Mouse (Mus musculus) heart, embryonic 12.5 days (tissue): ENCODE results near the gene Tmem239. TPM values are rescaled to one million over a fixed set of nuclear protein-coding genes. Genes with fewer than 3 reads are reported as not detected.
A peak's percentile ranks its signal among the peaks of the same experiment; 100 is the strongest.
"Not testable (repeated sequence)": the region's sequence is repeated elsewhere in the genome, so short reads cannot be mapped to it uniquely, and the experiment has no call there.

Experiments used
- ATAC-seq: fragments of 200-750 bp; cut with Nextera tagmentation; 2 replicates; pipeline ENCODE4 v1.8.0; 2017; ENCODE audit warnings: moderate TSS enrichment, moderate library complexity; ENCODE audit not compliant: insufficient number of reproducible peaks, low FRiP score
- H3K27ac ChIP-seq: fragments of 300-500 bp; sonication (generic); 2 replicates; pipeline ENCODE4 v1.5.1; 2016; ENCODE audit warnings: mild to moderate bottlenecking, moderate library complexity; ENCODE audit not compliant: poor library complexity, severe bottlenecking
- H3K27me3 ChIP-seq: fragments of 300-500 bp; sonication (generic); replicated peaks from 2 replicates; pipeline ENCODE4 v1.6.1; 2016; ENCODE audit warnings: mild to moderate bottlenecking, moderate library complexity
- H3K36me3 ChIP-seq: fragments of 300-500 bp; sonication (generic); 2 replicates; pipeline ENCODE4 v1.6.1; 2016; ENCODE audit warnings: mild to moderate bottlenecking, moderate library complexity
- H3K4me1 ChIP-seq: fragments of 300-500 bp; sonication (generic); replicated peaks from 2 replicates; pipeline ENCODE4 v1.6.1; 2016; ENCODE audit warnings: mild to moderate bottlenecking
- H3K4me2 ChIP-seq: fragments of 300-500 bp; sonication (generic); 2 replicates; pipeline ENCODE4 v1.6.1; 2016; ENCODE audit warnings: mild to moderate bottlenecking, moderate library complexity
- H3K4me3 ChIP-seq: fragments of 300-500 bp; sonication (generic); 2 replicates; pipeline ENCODE4 v1.5.1; 2016; ENCODE audit warnings: mild to moderate bottlenecking
- H3K9ac ChIP-seq: fragments of 300-500 bp; sonication (generic); 2 replicates; pipeline ENCODE4 v1.6.1; 2016; ENCODE audit warnings: mild to moderate bottlenecking, moderate library complexity
- H3K9me3 ChIP-seq: fragments of 300-500 bp; sonication (generic); replicated peaks from 2 replicates; pipeline ENCODE4 v1.6.1; 2016; ENCODE audit warnings: mild to moderate bottlenecking, moderate library complexity
- WGBS: fragments of 180-500 bp; shearing (Covaris S2); methylation state at CpG from one replicate; pipeline ENCODE4 v1.1.7; 2016; 5-methylcytosine and 5-hydroxymethylcytosine counted together
- polyA plus RNA-seq: library from polyadenylated mRNA; unstranded; fragments of >200 nt; fragmentation: Nextera tagmentation; extraction: Ambion mirVana; gene quantifications from 2 replicates; pipeline ENCODE4 v1.2.1, GENCODE M21; 2016

Gene Tmem239
- not detected in 2 replicates for polyA plus RNA-seq

DNA sequence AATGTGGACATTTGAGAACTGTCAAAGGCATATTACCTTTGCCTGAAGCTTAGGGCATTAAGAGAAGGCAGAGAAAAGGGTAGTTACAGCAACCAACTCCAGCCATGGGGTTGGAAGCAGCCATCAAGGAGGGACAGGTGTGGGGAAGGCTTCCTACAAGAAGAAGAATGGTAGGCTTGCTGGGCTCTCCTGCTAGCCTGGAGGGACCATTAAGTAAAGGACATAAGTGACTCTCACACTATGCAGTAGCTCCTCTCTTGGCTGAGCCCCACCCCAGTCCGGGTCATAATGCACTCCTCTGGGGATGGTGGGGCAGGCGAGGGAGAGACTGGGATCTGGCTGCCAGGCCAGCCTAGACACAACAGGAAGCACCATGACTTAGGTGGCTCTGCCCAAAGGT lies at the start of gene Tmem239:
Gene Tmem239, plus strand, starts transcription at position 301 of the 400 bp plus-strand sequence.
- 0 out of 2 replicates have a peak, but pooled peaks have one; percentile 18 for ATAC-seq
- Histone ChIP-seq H3K27me3 (0 out of 2 replicates have a peak, but pooled peaks cover 8% of the 10 kb centered on the region), H3K9ac (no peak within 1 kb of the TSS), H3K4me1 (no peaks in the 10 kb centered on the region), H3K4me3 (no peak within 1 kb of the TSS), H3K4me2 (no peak within 1 kb of the TSS), H3K36me3 (no peaks in the 10 kb centered on the region), H3K27ac (no peak within 1 kb of the TSS), H3K9me3 (no peaks in the 10 kb centered on the region)
- 76% methylated on average over 2 of the region's 2 CpGs for whole genome bisulfite sequencing

DNA sequence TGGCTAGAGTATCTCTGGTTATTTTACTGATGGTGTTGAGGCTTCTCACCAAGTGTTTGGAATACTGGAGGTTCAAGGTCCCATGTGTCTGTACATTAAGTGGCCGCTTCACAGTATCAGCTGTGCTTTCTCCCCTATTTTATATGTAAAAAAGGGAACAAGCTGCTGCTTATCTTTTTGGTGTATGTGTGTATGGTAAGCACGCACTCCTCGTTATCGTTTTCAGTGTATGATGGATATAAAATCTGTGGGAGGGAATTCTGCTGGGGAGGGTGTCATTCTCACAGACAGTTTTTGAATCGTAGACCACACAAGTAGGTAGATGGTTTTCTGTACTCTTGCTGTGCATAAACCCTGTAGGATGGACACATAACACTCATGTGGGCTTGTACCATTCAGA lies 48.7 kb upstream of the Tmem239 start:
- Histone ChIP-seq H3K4me1 (peaks cover 10% of the 10 kb centered on the region), H3K36me3 (no peaks in the 10 kb centered on the region), H3K27ac (no peak overlapping the region), H3K4me3 (no peak overlapping the region), H3K4me2 (no peak overlapping the region), H3K9ac (no peak overlapping the region), H3K9me3 (no peaks in the 10 kb centered on the region), H3K27me3 (peaks cover 58% of the 10 kb centered on the region)
- ATAC-seq = no peak
- WGBS = 75% methylated on average over 5 of the region's 5 CpGs

DNA sequence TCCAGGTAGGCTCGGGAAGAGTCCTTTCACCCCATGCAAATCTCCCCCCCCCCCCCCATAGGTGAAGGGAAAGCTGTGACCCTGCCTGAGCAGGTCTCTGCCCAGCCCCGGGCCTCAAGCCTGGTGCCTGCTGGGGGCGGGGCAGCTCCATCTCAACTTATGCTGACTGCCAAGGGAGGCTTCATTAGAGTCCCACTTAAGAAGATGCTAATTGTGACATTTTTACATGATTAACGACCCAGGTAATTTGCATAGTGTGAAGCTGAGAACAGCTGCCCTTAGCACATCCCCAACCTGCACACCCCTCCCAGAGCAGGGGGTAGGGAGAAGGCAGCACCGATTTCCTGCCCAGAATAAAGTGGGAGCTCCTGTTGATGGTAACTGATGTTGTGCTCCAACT lies 47.4 kb upstream of the Tmem239 start:
- Histone ChIP-seq H3K9ac (no peak overlapping the region), H3K36me3 (no peaks in the 10 kb centered on the region), H3K27ac (no peak overlapping the region), H3K27me3 (peaks cover 71% of the 10 kb centered on the region), H3K4me1 (peaks cover 10% of the 10 kb centered on the region), H3K4me2 (no peak overlapping the region), H3K4me3 (no peak overlapping the region), H3K9me3 (no peaks in the 10 kb centered on the region)
- WGBS = 9% methylated on average over 5 of the region's 5 CpGs
- ATAC-seq = no peak

DNA sequence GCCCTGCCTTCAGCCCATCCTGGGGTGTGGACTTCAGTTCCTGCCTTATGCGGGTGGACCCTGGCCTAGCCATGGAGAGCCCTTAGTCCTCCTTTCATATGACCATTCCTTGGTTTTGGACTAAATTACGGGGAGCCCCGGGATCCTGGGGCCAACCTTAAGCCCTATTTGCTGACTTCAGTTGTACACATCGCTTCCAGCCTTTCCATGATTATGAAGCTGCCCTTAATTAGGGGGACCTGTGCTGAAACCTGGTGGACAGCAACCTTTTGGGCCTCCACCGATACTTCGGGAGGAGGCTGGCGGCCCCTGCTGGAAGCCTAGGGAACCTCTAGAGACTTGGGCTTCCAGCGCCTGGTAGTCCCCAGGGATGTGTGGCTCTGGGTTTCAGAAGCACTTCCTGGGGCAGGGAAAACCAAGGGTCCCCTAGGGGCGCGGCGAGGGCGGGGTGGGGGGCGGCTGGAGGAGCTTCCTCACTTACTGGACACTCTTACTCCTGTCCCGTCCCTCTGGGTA lies 43.7 kb upstream of the Tmem239 start:
- Histone ChIP-seq H3K9ac (no peak overlapping the region), H3K4me2 (no peak overlapping the region), H3K9me3 (no peaks in the 10 kb centered on the region), H3K4me1 (peaks cover 19% of the 10 kb centered on the region), H3K36me3 (no peaks in the 10 kb centered on the region), H3K4me3 (0 out of 2 replicates have a peak overlapping the region, but pooled peaks have one; percentile 20), H3K27ac (no peak overlapping the region), H3K27me3 (peaks cover 76% of the 10 kb centered on the region)
- 4% methylated on average over 14 of the region's 14 CpGs for WGBS
- no peak for ATAC-seq

DNA sequence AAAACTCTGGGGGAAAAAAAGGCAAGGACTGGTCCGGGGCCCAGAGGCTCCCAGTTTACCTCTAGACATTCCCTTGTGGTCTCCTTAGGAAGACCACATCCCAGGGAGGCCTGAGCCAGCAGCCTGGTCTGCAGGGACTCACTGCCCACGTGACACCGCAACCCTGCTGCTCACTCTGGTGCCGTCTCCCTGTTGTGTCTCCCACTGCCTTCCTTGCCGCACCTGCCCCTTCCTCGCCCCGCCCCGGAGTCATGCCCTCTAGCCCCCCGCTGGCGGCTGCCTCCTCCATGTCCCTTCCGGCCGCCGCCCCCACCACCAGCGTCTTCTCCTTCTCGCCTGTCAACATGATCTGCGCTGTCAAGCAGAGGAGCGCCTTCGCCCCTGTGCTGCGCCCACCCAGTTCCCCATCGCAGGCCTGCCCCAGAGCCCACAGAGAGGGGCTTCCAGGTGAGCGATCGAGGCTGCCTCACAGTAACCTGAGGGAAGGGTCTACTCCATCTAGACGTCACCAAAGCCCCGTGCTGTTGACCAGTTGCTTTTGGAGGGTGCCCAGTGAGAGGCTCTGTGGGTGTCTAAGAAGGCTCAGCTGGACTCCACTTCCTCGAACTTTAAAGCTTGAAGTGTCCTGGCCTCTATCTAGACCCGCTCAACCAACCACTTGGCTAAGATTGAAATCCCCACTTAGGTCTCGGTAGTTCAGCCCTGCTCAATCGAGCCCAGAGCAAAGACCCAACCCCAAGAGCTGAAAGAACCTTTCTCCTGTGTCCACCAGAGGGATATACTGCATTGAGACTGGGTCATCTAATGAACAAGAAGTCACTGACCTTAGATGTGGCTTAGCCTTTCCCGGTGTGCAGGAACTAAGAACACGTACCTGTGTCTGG lies 40.8 kb upstream of the Tmem239 start:
- H3K27me3 ChIP-seq = peaks cover 61% of the 10 kb centered on the region

DNA sequence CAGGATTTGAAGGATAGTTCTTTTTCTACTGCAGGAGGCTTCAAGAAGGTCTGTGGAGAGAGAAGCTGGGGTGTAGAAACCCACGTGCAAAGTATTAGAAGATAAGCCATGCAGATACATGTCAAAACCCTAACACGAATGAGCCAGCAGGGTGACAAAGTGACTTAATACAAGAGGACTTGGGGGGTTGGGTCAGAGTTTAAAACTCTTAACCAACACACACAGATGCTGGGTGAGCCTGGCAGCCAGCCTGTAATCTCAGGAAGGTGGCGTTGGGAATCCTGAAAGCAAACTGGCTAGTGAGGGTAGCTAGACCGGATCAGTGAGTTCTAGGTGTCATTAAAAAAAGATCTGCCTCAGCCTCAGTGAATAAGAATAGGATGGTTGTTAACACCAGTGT lies 38.9 kb upstream of the Tmem239 start:
- Histone ChIP-seq H3K36me3 (no peaks in the 10 kb centered on the region), H3K9ac (no peak overlapping the region), H3K4me2 (no peak overlapping the region), H3K4me3 (no peak overlapping the region), H3K9me3 (no peaks in the 10 kb centered on the region), H3K27me3 (peaks cover 42% of the 10 kb centered on the region), H3K27ac (no peak overlapping the region), H3K4me1 (peaks cover 10% of the 10 kb centered on the region)
- ATAC-seq = no peak
- 48% methylated on average over 4 of the region's 4 CpGs for WGBS

More for the DNA sequence above, 40.8 kb upstream of the Tmem239 start:
- H3K4me2 ChIP-seq = peak overlapping the region; percentile 90
- H3K9me3 ChIP-seq = no peaks in the 10 kb centered on the region
- 5% methylated on average over 30 of the region's 30 CpGs for WGBS
- peak overlapping the region; percentile 71 for H3K9ac ChIP-seq
- no peak for ATAC-seq
- H3K4me1 ChIP-seq = peaks cover 19% of the 10 kb centered on the region
- peak overlapping the region; percentile 59 for H3K4me3 ChIP-seq
- H3K27ac ChIP-seq = no peak overlapping the region
- H3K36me3 ChIP-seq = no peaks in the 10 kb centered on the region

DNA sequence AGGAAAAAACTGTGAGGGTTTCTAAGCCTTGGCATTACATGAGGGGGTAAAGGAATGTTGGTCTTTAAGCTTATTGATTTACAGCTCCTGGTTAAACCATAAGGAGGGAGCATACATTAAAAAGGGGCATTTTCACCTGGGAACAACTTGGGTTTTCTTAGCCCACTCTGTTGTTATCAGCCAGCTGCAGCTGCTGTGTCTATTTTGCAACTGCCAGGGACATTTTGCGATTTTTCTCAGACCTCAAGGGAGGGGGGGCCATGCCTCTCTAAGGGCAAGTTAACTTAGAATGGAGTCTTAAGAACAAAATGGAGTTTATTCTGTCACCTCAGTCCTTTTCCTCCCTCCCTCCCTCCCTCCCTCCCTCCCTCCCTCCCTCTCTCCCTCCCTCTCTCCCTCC lies 33.3 kb upstream of the Tmem239 start:
- H3K27ac ChIP-seq, H3K9ac ChIP-seq, H3K9me3 ChIP-seq, H3K4me2 ChIP-seq, H3K36me3 ChIP-seq, H3K4me3 ChIP-seq, ATAC-seq, H3K4me1 ChIP-seq: not testable (repeated sequence)
- 28% methylated on average over 1 of the region's 1 CpGs for WGBS
- peaks cover 29% of the 10 kb centered on the region for H3K27me3 ChIP-seq

DNA sequence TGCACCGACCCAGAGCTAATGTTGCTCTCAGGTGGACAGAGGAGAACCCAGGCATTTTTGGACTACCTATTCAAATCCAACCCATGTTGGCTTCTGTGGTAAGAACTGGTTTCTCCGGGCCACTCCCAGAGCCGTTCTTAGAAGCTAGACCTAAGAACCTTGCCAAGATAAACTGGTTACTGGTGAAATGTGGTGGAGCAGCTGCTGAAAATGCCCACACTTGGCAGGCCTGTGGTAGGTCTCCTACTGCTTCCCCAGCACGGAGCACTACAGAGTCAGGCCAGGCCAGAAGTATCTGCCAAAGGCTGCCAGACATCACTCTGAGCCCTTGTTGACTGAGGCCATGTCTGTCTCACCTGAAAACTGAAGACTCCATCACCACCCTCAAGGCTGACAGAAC lies 31.3 kb upstream of the Tmem239 start:
- WGBS = 63% methylated on average over 4 of the region's 4 CpGs
- no peak for ATAC-seq
- Histone ChIP-seq H3K36me3 (no peaks in the 10 kb centered on the region), H3K9ac (no peak overlapping the region), H3K9me3 (no peaks in the 10 kb centered on the region), H3K4me2 (no peak overlapping the region), H3K27ac (no peak overlapping the region), H3K4me1 (no peaks in the 10 kb centered on the region), H3K27me3 (peaks cover 19% of the 10 kb centered on the region), H3K4me3 (no peak overlapping the region)

DNA sequence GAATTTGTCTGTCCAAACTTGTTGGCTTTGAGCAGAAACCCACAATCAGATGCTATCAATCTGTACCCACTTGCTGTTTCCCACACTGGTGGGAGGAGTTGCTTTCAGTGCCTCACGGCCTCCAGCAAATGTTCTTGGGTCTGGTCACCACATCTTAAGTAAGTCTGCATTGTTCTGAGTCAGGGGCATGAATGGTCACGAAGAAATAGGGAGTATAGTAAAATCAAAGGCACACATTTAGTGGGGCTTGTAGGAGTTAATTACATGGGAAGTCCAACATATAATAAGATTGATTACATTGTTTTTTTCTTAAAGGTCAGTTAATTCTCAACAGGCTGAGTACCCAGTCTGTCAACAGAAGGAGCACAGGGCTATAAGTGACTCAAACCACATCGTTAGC lies 23.1 kb upstream of the Tmem239 start:
- Histone ChIP-seq H3K27me3 (peaks cover 18% of the 10 kb centered on the region), H3K27ac (no peak overlapping the region), H3K4me2 (no peak overlapping the region), H3K36me3 (no peaks in the 10 kb centered on the region), H3K9ac (no peak overlapping the region), H3K4me1 (no peaks in the 10 kb centered on the region), H3K9me3 (0 out of 2 replicates have a peak, but pooled peaks cover 5% of the 10 kb centered on the region), H3K4me3 (no peak overlapping the region)
- 65% methylated on average over 3 of the region's 3 CpGs for WGBS
- no peak for ATAC-seq

DNA sequence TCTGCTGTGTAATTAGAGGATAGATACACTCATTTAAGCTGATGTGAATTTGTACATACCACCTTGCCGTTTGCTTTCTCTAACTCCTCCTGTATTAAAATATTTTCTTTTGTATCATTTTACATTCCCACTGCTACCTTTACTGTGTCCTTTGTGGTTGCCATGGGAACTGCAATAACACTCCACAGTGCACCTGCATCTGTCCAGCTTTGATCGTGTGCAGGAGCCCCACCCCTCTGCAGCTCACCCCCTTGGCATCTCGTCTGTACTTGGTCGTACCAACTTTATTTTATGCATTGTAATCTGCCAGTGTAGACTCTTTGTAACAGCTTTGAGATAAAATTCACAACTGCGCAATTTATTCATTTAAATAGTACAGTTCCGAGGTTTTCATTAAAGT lies 22.4 kb upstream of the Tmem239 start:
- H3K9me3 ChIP-seq = 0 out of 2 replicates have a peak, but pooled peaks cover 5% of the 10 kb centered on the region
- H3K27ac ChIP-seq = no peak overlapping the region
- H3K4me2 ChIP-seq = no peak overlapping the region
- no peak for ATAC-seq
- H3K36me3 ChIP-seq = no peaks in the 10 kb centered on the region
- WGBS = 74% methylated on average over 6 of the region's 6 CpGs
- H3K9ac ChIP-seq = no peak overlapping the region
- H3K4me3 ChIP-seq = no peak overlapping the region
- H3K27me3 ChIP-seq = peaks cover 15% of the 10 kb centered on the region
- no peaks in the 10 kb centered on the region for H3K4me1 ChIP-seq

DNA sequence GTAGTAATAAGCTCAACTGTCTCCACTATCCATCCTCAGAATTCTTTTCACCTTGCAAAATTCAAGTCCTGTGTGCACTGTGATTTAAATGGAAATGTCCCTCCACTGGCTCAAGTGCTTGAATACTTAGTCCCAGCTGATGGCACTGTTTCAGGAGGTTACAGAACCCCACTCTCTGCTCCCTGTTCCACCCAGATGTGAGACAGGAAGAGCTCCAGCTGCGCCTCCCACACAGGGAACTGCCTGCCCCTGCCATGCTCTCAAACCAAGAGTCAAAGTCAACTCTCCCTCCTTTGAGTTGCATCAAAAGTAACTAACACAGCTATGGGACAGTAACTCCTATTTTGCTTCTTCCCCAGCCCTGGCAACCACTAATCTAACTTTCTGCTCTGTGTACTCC lies 20.1 kb upstream of the Tmem239 start:
- Histone ChIP-seq H3K36me3 (no peaks in the 10 kb centered on the region; the same call in 1 of the 2 replicates), H3K9me3 (0 out of 2 replicates have a peak, but pooled peaks cover 5% of the 10 kb centered on the region), H3K27ac (no peak overlapping the region), H3K4me1 (no peaks in the 10 kb centered on the region), H3K9ac (no peak overlapping the region), H3K4me3 (no peak overlapping the region), H3K27me3 (peaks cover 14% of the 10 kb centered on the region), H3K4me2 (no peak overlapping the region)
- no peak for ATAC-seq
- WGBS = 50% methylated on average over 1 of the region's 1 CpGs
